Mouse (Mus musculus) liver, embryonic 14.5 days (tissue): ENCODE measurements around the gene Ctcf. TPM values are rescaled to one million over a fixed set of nuclear protein-coding genes. Genes with fewer than 3 reads are reported as not detected.

Experiments
- ATAC-seq: fragments of 200-750 bp; cut with Nextera tagmentation; 2 replicates; pipeline ENCODE4 v1.8.0; 2017; ENCODE audit warnings: moderate number of reproducible peaks, mild to moderate bottlenecking, moderate library complexity; ENCODE audit not compliant: insufficient read depth
- DNase-seq, 3 experiments: peaks; one replicate each; pipeline ENCODE4 v3.0.0-alpha.2; 2012 to 2013; ENCODE audit warnings: low read depth in 3 of 3, low spot score in 3 of 3
- H3K27ac ChIP-seq: fragments of 300-500 bp; sonication (generic); 2 replicates; pipeline ENCODE4 v1.5.1; 2014; ENCODE audit warnings: moderate library complexity, mild to moderate bottlenecking, control low read depth, inconsistent platforms
- H3K27me3 ChIP-seq: fragments of 300-500 bp; sonication (generic); 2 replicates; pipeline ENCODE4 v1.6.1; 2014; ENCODE audit warnings: mild to moderate bottlenecking, low read length, moderate library complexity; ENCODE audit not compliant: control insufficient read depth, insufficient read depth
- H3K36me3 ChIP-seq: fragments of 300-500 bp; sonication (generic); replicated peaks from 2 replicates; pipeline ENCODE4 v1.6.1; 2014; ENCODE audit warnings: low read depth; ENCODE audit not compliant: control insufficient read depth, insufficient read depth
- H3K4me1 ChIP-seq, 2 experiments: fragments of 200-500 bp in 1 of 2; fragments of 300-500 bp in 1 of 2; sonication (generic) in 1 of 2; replicated peaks; 2 replicates each; pipeline ENCODE4 v1.6.1; 2012 to 2014; ENCODE audit warnings: antibody characterized with exemption in 1 of 2, inconsistent platforms in 1 of 2, low read length in 1 of 2; ENCODE audit not compliant: control insufficient read depth in 2 of 2, insufficient read depth in 2 of 2
- H3K4me2 ChIP-seq: fragments of 300-500 bp; sonication (generic); 2 replicates; pipeline ENCODE4 v1.6.1; 2014; ENCODE audit warnings: low read depth, mild to moderate bottlenecking, control low read depth, moderate library complexity
- H3K4me3 ChIP-seq, 2 experiments: fragments of 200-500 bp in 1 of 2; fragments of 300-500 bp in 1 of 2; sonication (generic) in 1 of 2; 2 replicates each; pipeline ENCODE4 v1.5.1; 2012 to 2014; ENCODE audit warnings: low read depth in 2 of 2, low read length in 2 of 2, mild to moderate bottlenecking in 2 of 2, control low read depth in 1 of 2, inconsistent platforms in 1 of 2, moderate library complexity in 1 of 2; ENCODE audit not compliant: insufficient read depth in 1 of 2
- H3K9ac ChIP-seq: fragments of 300-500 bp; sonication (generic); replicated peaks from 2 replicates; pipeline ENCODE4 v1.6.1; 2014; ENCODE audit warnings: mild to moderate bottlenecking, control low read depth, moderate library complexity
- H3K9me3 ChIP-seq: fragments of 300-500 bp; sonication (generic); 2 replicates; pipeline ENCODE4 v1.6.1; 2016; ENCODE audit warnings: low read length, mixed read lengths; ENCODE audit not compliant: control insufficient read depth
- CTCF ChIP-seq: IDR thresholded peaks from 2 replicates; pipeline ENCODE4 v1.5.1; 2016; ENCODE audit warnings: antibody characterized with exemption, low read depth, control low read depth
- EP300 ChIP-seq: IDR thresholded peaks from 2 replicates; pipeline ENCODE4 v1.6.1; 2016; ENCODE audit warnings: antibody characterized with exemption, low read depth
- WGBS: fragments of 180-500 bp; shearing (Covaris S2); extraction: QIAGEN DNeasy Blood & Tissue Kit; methylation state at CpG from one replicate; pipeline ENCODE4 v1.1.7; 2014; ENCODE audit not compliant: insufficient replicate concordance; 5-methylcytosine and 5-hydroxymethylcytosine counted together
- polyA plus RNA-seq, 2 experiments: library from polyadenylated mRNA; depleted of rRNA in 1 of 2; stranded (reverse) in 1 of 2; unstranded in 1 of 2; fragments of >200 nt; fragmentation: Nextera tagmentation in 1 of 2; extraction: Ambion mirVana in 1 of 2; gene quantifications; 2 replicates each; pipeline versions ENCODE4 v1.2.1 to v1.2.3; 2012 to 2014

Ctcf gene
- polyA plus RNA-seq, 2 experiments: 21.1 to 40.9 TPM

DNA sequence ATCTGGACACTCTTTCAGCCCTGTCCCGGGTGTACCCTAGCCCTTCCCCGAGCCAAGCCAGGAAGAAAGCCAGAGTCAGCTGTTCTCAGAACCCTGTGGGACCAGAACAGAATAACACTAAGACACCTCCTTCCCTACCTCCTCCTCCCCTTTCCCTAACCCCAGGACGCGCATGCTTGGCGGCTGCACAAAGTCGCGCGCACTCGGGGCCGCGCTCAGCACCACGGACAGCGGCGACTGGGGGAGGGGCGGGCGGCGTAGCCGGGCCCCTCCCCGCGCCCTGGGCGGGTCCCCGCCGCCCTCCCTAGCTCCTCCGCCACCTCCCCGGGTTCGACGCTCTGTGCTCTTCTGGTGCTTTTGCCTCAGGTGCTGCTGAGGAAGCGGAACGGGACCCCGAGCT, 57.3 kb downstream of the Ctcf start:
- Histone ChIP-seq H3K27ac (no peak overlapping the region), H3K27me3 (no peaks in the 10 kb centered on the region), H3K9me3 (no peaks in the 10 kb centered on the region), H3K4me3 (peak overlapping the region; percentile 10 to 19; a peak in 3 of 4 replicates), H3K4me1 (peaks cover 0 to 5% of the 10 kb centered on the region in 2 experiments; a peak in 3 of 4 replicates), H3K4me2 (peak overlapping the region; percentile 55), H3K9ac (no peak overlapping the region), H3K36me3 (no peaks in the 10 kb centered on the region; the same call in 1 of the 2 replicates)
- peak in 1 of 3 experiments; percentile 29 for DNase-seq
- peak; percentile 43 for ATAC-seq
- TF ChIP-seq EP300 (no peak), CTCF (no peak)
- 6% methylated on average over 30 of the region's 30 CpGs for WGBS

DNA sequence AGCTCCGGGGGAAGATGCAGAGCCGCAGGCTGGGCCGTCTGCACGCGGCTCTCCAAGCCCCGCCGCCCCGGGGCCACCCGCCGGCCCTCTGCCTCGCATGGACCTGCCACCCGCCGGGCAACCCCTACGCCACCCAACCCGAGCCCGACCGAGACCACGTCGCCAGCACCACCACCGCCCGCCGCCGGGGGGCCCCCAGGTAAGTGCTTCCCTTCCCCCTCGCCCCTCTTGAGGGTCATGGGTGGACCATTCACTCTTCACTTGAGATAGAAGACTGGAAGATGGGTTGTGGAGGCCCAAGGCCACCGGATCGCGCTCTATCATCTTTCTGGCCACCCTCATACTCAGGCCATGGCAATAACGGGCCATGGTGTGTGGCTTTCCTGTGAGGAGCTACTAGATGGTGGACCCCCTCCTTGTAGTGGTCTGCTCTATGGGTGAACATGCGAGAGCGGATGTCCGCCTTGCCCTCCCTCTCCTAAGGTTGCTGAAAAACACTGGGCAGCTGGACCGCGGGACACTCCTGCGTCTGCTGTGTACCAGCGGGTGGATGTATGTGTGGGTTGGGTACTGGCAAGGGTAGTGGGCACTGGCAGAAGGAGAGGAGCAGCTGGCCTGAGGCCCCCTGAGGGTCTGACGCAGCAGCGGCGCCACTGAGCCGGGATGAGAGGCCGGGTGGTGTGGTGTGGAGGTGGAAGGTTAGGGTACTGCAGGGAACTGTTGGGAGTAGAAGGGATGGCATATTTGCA, 57.9 kb downstream of the Ctcf start:
- Histone ChIP-seq H3K4me1 (peaks cover 0 to 5% of the 10 kb centered on the region in 2 experiments; a peak in 3 of 4 replicates), H3K27ac (no peak overlapping the region), H3K4me3 (peak overlapping the region; percentile 10 to 19; a peak in 3 of 4 replicates), H3K9ac (no peak overlapping the region), H3K9me3 (no peaks in the 10 kb centered on the region), H3K27me3 (no peaks in the 10 kb centered on the region), H3K36me3 (no peaks in the 10 kb centered on the region; the same call in 1 of the 2 replicates), H3K4me2 (peak overlapping the region; percentile 55)
- TF ChIP-seq EP300: no peak
- TF ChIP-seq CTCF: 0 out of 2 replicates have a peak, but pooled peaks have one; percentile 13
- no peak for DNase-seq
- ATAC-seq: no peak
- 29% methylated on average over 40 of the region's 40 CpGs for WGBS

DNA sequence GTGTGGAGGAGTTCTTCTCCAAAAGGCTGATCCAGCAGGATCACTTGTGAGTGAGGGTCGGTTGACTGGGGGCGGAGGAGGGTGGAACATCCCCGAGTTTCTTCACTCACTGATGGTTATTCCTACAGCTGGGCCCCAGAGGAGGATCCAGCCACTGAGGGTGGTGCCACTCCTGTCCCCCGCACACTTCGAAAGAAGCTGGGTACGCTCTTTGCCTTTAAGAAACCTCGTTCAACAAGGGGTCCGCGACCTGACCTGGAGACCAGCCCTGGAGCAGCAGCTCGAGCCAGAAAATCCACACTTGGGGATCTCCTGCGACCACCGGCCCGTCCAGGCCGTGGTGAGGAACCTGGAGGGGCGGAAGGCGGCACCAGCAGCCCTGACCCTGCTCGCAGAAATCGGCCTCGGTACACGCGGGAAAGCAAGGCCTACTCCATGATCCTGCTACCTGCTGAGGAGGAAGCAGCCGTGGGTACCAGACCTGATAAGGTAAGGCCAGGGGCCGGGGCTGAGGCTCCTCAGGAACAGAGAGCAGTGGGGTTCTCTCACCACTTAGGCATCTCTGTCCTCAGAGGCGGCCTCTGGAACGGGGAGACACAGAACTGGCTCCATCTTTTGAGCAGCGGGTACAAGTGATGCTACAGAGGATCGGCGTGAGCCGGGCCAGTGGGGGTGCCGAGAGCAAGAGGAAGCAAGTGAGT, 58.9 kb downstream of the Ctcf start:
- 79% methylated on average over 30 of the region's 30 CpGs for WGBS
- Histone ChIP-seq H3K4me1 (peaks cover 0 to 9% of the 10 kb centered on the region in 2 experiments; a peak in 3 of 4 replicates), H3K27me3 (no peaks in the 10 kb centered on the region), H3K9ac (no peak overlapping the region), H3K4me3 (no peak overlapping the region), H3K4me2 (no peak overlapping the region), H3K9me3 (no peaks in the 10 kb centered on the region), H3K27ac (no peak overlapping the region), H3K36me3 (no peaks in the 10 kb centered on the region; the same call in 1 of the 2 replicates)
- TF ChIP-seq EP300 (no peak), CTCF (no peak)
- no peak for DNase-seq
- ATAC-seq: no peak

DNA sequence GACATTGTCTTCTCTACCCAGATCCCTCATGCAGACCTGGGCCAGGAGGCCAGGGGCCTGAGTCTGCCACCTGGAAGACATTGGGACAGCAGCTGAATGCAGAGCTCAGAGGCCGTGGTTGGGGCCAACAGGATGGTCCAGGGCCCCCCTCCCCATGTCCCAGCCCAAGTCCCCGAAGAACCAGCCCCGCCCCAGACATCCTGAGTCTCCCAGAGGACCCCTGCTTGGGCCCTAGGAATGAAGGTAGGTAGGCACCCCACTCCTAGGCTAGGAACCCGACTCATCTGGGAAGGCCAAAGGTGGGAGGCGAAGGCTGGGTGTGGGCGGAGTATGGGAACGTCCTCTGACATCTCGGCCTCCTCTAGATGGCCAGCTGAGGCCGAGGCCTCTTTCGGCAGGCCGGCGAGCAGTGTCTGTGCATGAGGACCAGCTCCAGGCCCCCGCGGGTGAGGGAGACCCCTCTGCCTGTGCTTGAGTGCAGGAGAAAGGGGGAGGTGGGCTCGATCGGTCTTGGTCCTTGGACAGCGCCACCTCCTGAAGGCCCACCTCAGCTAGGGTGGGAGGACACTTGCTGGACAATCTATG, 60.9 kb downstream of the Ctcf start:
- no peak overlapping the region for H3K4me3 ChIP-seq
- no peak overlapping the region for H3K9ac ChIP-seq
- no peaks in the 10 kb centered on the region for H3K9me3 ChIP-seq
- 85% methylated on average over 17 of the region's 17 CpGs for WGBS
- no peak for DNase-seq
- H3K4me2 ChIP-seq: no peak overlapping the region
- TF ChIP-seq CTCF (no peak), EP300 (no peak)
- no peak for ATAC-seq
- H3K27me3 ChIP-seq: no peaks in the 10 kb centered on the region
- H3K27ac ChIP-seq: no peak overlapping the region
- H3K36me3 ChIP-seq: no peaks in the 10 kb centered on the region; the same call in 1 of the 2 replicates
- H3K4me1 ChIP-seq: peaks cover 2 to 14% of the 10 kb centered on the region in 2 experiments
